Mouse (Mus musculus) forebrain, embryonic 10.5 days (tissue): ENCODE measurements around the gene Cplx3. TPM values are rescaled to one million over a fixed set of nuclear protein-coding genes. Genes with fewer than 3 reads are reported as not detected.

Experiments
- DNase-seq: peaks from one replicate; pipeline ENCODE4 v3.0.0-alpha.2; 2017; ENCODE audit warnings: low spot score; ENCODE audit errors: extremely low spot score
- H3K27ac ChIP-seq: fragments of 300-500 bp; sonication (generic); 2 replicates; pipeline ENCODE4 v1.5.1; 2016; ENCODE audit warnings: mild to moderate bottlenecking
- H3K27me3 ChIP-seq: fragments of 300-500 bp; sonication (generic); 2 replicates; pipeline ENCODE4 v1.6.1; 2016; ENCODE audit warnings: mild to moderate bottlenecking; ENCODE audit not compliant: poor library complexity, severe bottlenecking
- H3K36me3 ChIP-seq: fragments of 300-500 bp; sonication (generic); replicated peaks from 2 replicates; pipeline ENCODE4 v1.6.1; 2016; ENCODE audit warnings: mild to moderate bottlenecking, moderate library complexity
- H3K4me1 ChIP-seq: fragments of 300-500 bp; sonication (generic); 2 replicates; pipeline ENCODE4 v1.6.1; 2016
- H3K4me3 ChIP-seq: fragments of 300-500 bp; sonication (generic); 2 replicates; pipeline ENCODE4 v1.5.1; 2016; ENCODE audit warnings: mild to moderate bottlenecking, moderate library complexity
- H3K9me3 ChIP-seq: fragments of 300-500 bp; sonication (generic); 2 replicates; pipeline ENCODE4 v1.6.1; 2016; ENCODE audit warnings: mild to moderate bottlenecking, moderate library complexity
- WGBS: fragments of 180-500 bp; shearing (Covaris S2); methylation state at CpG from one replicate; pipeline ENCODE4 v1.1.7; 2016; 5-methylcytosine and 5-hydroxymethylcytosine counted together
- polyA plus RNA-seq: library from polyadenylated mRNA; unstranded; fragments of >200 nt; fragmentation: Nextera tagmentation; extraction: Ambion mirVana; gene quantifications from 2 replicates; pipeline ENCODE4 v1.2.1, GENCODE M21; 2016

Cplx3 gene
- polyA plus RNA-seq, 1 experiment from 2014 or later, result 1.9 TPM

GRCm38 (mm10) chr9:57560861-57561710 lies 45.0 kb downstream of the Cplx3 start, which contains the start of gene Scamp2:
Gene Scamp2 (plus strand): TSS chr9:57560943.
- Histone ChIP-seq H3K27ac (peak within 1 kb of the TSS; percentile 90), H3K36me3 (0 out of 2 replicates have a peak, but pooled peaks cover 3% of the 10 kb centered on the region), H3K4me1 (peaks cover 30% of the 10 kb centered on the region), H3K27me3 (no peaks in the 10 kb centered on the region), H3K4me3 (peak within 1 kb of the TSS; percentile 74), H3K9me3 (no peaks in the 10 kb centered on the region)
- peak; percentile 95 for DNase-seq
- WGBS, result 1% methylated on average over 37 of the region's 37 CpGs

DNA sequence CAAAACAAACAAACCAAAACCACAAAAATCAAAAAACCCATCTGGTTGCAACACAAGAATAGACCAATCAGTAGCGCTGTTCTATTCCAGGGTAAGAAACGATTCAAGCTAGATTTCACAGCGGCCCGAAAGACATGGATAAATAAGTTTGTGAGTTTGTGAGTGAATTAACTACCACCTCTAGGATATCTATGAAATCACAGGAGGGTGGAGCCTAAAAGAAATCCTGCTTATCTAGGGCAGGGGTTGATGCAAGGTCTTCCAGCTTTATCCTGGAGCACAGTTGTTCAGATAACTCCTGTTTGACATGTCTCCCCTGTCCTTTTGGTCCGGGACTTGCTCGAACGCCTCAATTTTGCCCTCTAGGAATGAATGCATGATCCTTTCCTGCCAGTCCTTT lies 45.8 kb downstream of the Cplx3 start:
- peak overlapping the region; percentile 74 for H3K4me3 ChIP-seq
- peaks cover 26% of the 10 kb centered on the region for H3K4me1 ChIP-seq
- no peaks in the 10 kb centered on the region for H3K36me3 ChIP-seq
- no peaks in the 10 kb centered on the region for H3K27me3 ChIP-seq
- WGBS, result 29% methylated on average over 7 of the region's 7 CpGs
- H3K27ac ChIP-seq, result peak overlapping the region; percentile 90
- DNase-seq, result no peak
- no peaks in the 10 kb centered on the region for H3K9me3 ChIP-seq

- Histone ChIP-seq H3K36me3 (no peaks in the 10 kb centered on the region), H3K4me1 (peaks cover 33% of the 10 kb centered on the region), H3K27ac (no peak overlapping the region), H3K9me3 (no peaks in the 10 kb centered on the region), H3K27me3 (no peaks in the 10 kb centered on the region), H3K4me3 (no peak overlapping the region)
- 70% methylated on average over 2 of the region's 2 CpGs for whole genome bisulfite sequencing
- DNase-seq, result no peak
Observed at GRCm38 (mm10) chr9:57559568-57559967, 46.5 kb downstream of the Cplx3 start.

- Histone ChIP-seq H3K36me3 (no peaks in the 10 kb centered on the region), H3K4me1 (peaks cover 41% of the 10 kb centered on the region), H3K27me3 (no peaks in the 10 kb centered on the region), H3K4me3 (no peak overlapping the region), H3K9me3 (no peaks in the 10 kb centered on the region), H3K27ac (no peak overlapping the region)
- whole genome bisulfite sequencing, result 93% methylated on average over 4 of the region's 4 CpGs
- DNase-seq, result no peak
Observed at GRCm38 (mm10) chr9:57558625-57559024, 47.5 kb downstream of the Cplx3 start.

GRCm38 (mm10) chr9:57557215-57557614 lies 48.9 kb downstream of the Cplx3 start:
- Histone ChIP-seq H3K27ac (no peak overlapping the region), H3K36me3 (no peaks in the 10 kb centered on the region), H3K4me3 (no peak overlapping the region), H3K27me3 (no peaks in the 10 kb centered on the region), H3K4me1 (peaks cover 40% of the 10 kb centered on the region), H3K9me3 (no peaks in the 10 kb centered on the region)
- no peak for DNase-seq
- WGBS, result 83% methylated on average over 3 of the region's 3 CpGs

GRCm38 (mm10) chr9:57554753-57555152 lies 51.3 kb downstream of the Cplx3 start:
- H3K27ac ChIP-seq, result no peak overlapping the region
- no peak for DNase-seq
- H3K4me3 ChIP-seq, result no peak overlapping the region
- WGBS, result 48% methylated on average over 3 of the region's 3 CpGs
- H3K4me1 ChIP-seq, result peaks cover 31% of the 10 kb centered on the region
- H3K36me3 ChIP-seq, result peaks cover 11% of the 10 kb centered on the region
- H3K27me3 ChIP-seq, result no peaks in the 10 kb centered on the region
- no peaks in the 10 kb centered on the region for H3K9me3 ChIP-seq

- no peak overlapping the region for H3K27ac ChIP-seq
- peaks cover 31% of the 10 kb centered on the region for H3K4me1 ChIP-seq
- WGBS, result 68% methylated on average over 11 of the region's 11 CpGs
- H3K27me3 ChIP-seq, result no peaks in the 10 kb centered on the region
- no peaks in the 10 kb centered on the region for H3K9me3 ChIP-seq
- no peak for DNase-seq
- peaks cover 28% of the 10 kb centered on the region for H3K36me3 ChIP-seq
- H3K4me3 ChIP-seq, result peak overlapping the region; percentile 81; the same call in 1 of the 2 replicates
Observed at GRCm38 (mm10) chr9:57553119-57553518, 53.0 kb downstream of the Cplx3 start.

DNA sequence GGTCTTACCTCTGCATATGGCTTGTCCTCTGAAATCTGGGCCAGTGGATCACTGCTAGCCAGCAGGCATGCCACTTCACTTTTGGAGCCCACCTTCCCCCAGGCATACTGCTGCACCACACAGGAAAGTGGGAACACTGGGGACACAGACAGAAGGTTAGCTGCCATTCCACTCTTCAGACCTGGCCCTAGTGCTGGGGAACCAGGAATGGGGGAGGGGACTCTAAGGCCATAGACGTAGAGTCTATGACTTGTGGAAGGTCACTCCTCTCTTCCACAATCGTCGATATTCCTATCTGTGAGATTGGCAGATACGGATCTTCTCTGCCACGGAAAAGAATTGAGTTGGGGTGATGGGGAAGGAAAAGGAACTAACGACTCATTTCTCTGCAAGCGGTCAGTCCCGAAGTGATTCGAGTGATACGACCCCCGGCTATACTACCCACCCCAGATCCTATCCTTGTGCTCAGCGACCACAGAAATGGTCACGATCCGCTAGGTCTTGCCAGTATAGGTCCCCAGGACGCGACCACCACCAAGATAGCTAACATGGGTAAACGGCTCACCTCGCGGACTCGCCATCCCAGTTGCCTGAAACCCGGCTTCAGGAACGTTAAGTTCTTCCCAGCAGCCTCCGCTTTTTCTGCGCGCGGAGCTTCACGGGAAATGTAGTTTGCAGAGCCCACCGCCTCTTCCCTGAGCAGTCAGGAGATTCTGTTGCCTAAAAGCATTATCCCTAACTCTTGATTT lies 53.8 kb downstream of the Cplx3 start, which contains the start of gene Mpi:
Mpi (minus strand) TSS at position 625 of the 749 bp plus-strand sequence.
- Histone ChIP-seq H3K9me3 (no peaks in the 10 kb centered on the region), H3K27ac (peak within 1 kb of the TSS; percentile 85), H3K27me3 (no peaks in the 10 kb centered on the region), H3K4me3 (peak within 1 kb of the TSS; percentile 81), H3K36me3 (peaks cover 36% of the 10 kb centered on the region), H3K4me1 (peaks cover 31% of the 10 kb centered on the region)
- 1% methylated on average over 28 of the region's 28 CpGs for WGBS
- DNase-seq, result peak; percentile 72

DNA sequence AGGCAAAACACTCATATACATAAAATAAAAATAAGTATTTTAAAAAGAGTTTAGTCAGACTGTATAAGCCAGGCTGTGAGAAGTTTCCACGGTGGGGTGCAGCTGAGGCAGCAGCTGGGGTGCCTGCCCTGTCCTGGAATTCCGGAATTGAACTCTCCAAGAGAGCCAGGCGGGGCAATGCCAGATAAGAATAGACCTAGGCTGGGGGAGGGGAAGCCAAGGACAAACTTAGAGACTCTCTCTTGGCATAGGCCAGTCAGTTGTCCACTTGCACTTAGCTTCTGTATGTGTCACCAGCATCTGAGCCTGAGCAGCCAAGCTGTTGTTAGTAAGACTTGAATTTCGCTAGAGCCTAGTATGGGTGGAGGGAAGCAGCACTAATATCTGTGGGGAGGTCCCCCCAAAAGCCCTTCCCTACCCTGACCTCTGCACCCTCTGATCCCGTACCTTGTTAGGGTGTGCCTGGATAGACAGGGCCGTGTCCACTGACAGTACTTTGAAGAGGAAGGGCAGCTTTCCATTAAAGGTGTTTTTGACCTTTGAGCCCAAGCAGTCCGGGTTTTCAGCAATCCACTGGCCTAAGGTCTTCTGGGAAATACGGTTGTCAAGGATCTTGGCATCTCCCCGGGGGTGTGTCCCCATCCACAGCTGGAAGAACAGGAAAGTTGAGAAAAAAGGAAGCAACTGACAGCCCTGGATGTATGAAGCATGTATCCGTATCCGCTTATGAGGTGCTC lies 55.8 kb downstream of the Cplx3 start:
- no peaks in the 10 kb centered on the region for H3K27me3 ChIP-seq
- 89% methylated on average over 11 of the region's 11 CpGs for WGBS
- H3K9me3 ChIP-seq, result no peaks in the 10 kb centered on the region
- H3K27ac ChIP-seq, result no peak overlapping the region
- no peak overlapping the region for H3K4me3 ChIP-seq
- H3K36me3 ChIP-seq, result peaks cover 55% of the 10 kb centered on the region
- peaks cover 31% of the 10 kb centered on the region for H3K4me1 ChIP-seq
- no peak for DNase-seq

Other genes with a start within 250 kb of the Cplx3 start
- 24.8 and 25.6 TPM in 2 replicates for gene Ppcdc, start 166.2 kb downstream of the Cplx3 start, polyA plus RNA-seq
- gene Scamp5, start 138.2 kb downstream of the Cplx3 start, polyA plus RNA-seq, result 12.9 and 15.5 TPM in 2 replicates
- gene Rpp25, start 102.3 kb downstream of the Cplx3 start, polyA plus RNA-seq, result 1.2 and 1.4 TPM in 2 replicates
- 686 and 693 TPM in 2 replicates for gene Cox5a, start 85.0 kb downstream of the Cplx3 start, polyA plus RNA-seq
- gene Fam219b, start 68.8 kb downstream of the Cplx3 start, polyA plus RNA-seq, result 17.7 and 18.7 TPM in 2 replicates
- gene Mpi, start 53.5 kb downstream of the Cplx3 start, polyA plus RNA-seq, result 63.2 and 66.9 TPM in 2 replicates
- 51.1 and 52.8 TPM in 2 replicates for gene Scamp2, start 45.3 kb downstream of the Cplx3 start, polyA plus RNA-seq
- gene Ulk3, start 16.8 kb downstream of the Cplx3 start, polyA plus RNA-seq, result 12.8 and 14.7 TPM in 2 replicates
- not detected in 2 replicates for gene Lman1l, start 14.5 kb upstream of the Cplx3 start, polyA plus RNA-seq
- gene Csk, start 47.4 kb upstream of the Cplx3 start, polyA plus RNA-seq, result 28.8 and 33.9 TPM in 2 replicates
- not detected in 2 replicates for gene Cyp1a2, start 77.4 kb upstream of the Cplx3 start, polyA plus RNA-seq
- gene Cyp1a1, start 81.6 kb upstream of the Cplx3 start, polyA plus RNA-seq, result 0.14 TPM in 1 of 2 replicates, not detected in the other
- gene Edc3, start 102.3 kb upstream of the Cplx3 start, polyA plus RNA-seq, result 42.8 and 43.9 TPM in 2 replicates
- 92.5 and 95.1 TPM in 2 replicates for gene Clk3, start 159.6 kb upstream of the Cplx3 start, polyA plus RNA-seq
- gene Arid3b, start 230.5 kb upstream of the Cplx3 start, polyA plus RNA-seq, result 41.0 and 41.7 TPM in 2 replicates